Mouse (Mus musculus) embryonic facial prominence, embryonic 11.5 days (tissue): ENCODE data around the gene Naa38. TPM values are rescaled to one million over a fixed set of nuclear protein-coding genes. Genes with fewer than 3 reads are reported as not detected.

ENCODE experiments used
- ATAC-seq: fragments of 200-750 bp; cut with Nextera tagmentation; replicated peaks from 2 replicates; pipeline ENCODE4 v1.8.0; 2017; ENCODE audit warnings: low read depth; ENCODE audit not compliant: insufficient number of reproducible peaks, low FRiP score, low TSS enrichment
- DNase-seq: peaks from one replicate; pipeline ENCODE4 v3.0.0-alpha.2; 2015; ENCODE audit warnings: low spot score
- H3K27ac ChIP-seq: fragments of 300-500 bp; sonication (generic); replicated peaks from 2 replicates; pipeline ENCODE4 v1.5.1; 2014; ENCODE audit warnings: mild to moderate bottlenecking, low read depth, low read length, control low read depth
- H3K27me3 ChIP-seq: fragments of 300-500 bp; sonication (generic); 2 replicates; pipeline ENCODE4 v1.6.1; 2014; ENCODE audit warnings: mild to moderate bottlenecking, low read length, moderate library complexity, mixed read lengths; ENCODE audit not compliant: control insufficient read depth, insufficient read depth
- H3K36me3 ChIP-seq: fragments of 300-500 bp; sonication (generic); replicated peaks from 2 replicates; pipeline ENCODE4 v1.6.1; 2014; ENCODE audit warnings: low read depth, mild to moderate bottlenecking, low read length, moderate library complexity, mixed read lengths; ENCODE audit not compliant: control insufficient read depth, insufficient read depth
- H3K4me1 ChIP-seq: fragments of 300-500 bp; sonication (generic); 2 replicates; pipeline ENCODE4 v1.6.1; 2014; ENCODE audit warnings: low read length, mixed read lengths; ENCODE audit not compliant: control insufficient read depth, insufficient read depth
- H3K4me2 ChIP-seq: fragments of 300-500 bp; sonication (generic); 2 replicates; pipeline ENCODE4 v1.6.1; 2014; ENCODE audit warnings: low read depth, mild to moderate bottlenecking, control low read depth, low read length, moderate library complexity
- H3K4me3 ChIP-seq: fragments of 300-500 bp; sonication (generic); 2 replicates; pipeline ENCODE4 v1.5.1; 2014; ENCODE audit warnings: low read depth, low read length, control low read depth
- H3K9ac ChIP-seq: fragments of 300-500 bp; sonication (generic); replicated peaks from 2 replicates; pipeline ENCODE4 v1.6.1; 2014; ENCODE audit warnings: mild to moderate bottlenecking, control low read depth, low read length
- H3K9me3 ChIP-seq: fragments of 300-500 bp; sonication (generic); replicated peaks from 2 replicates; pipeline ENCODE4 v1.6.1; 2016; ENCODE audit warnings: mild to moderate bottlenecking, low read length, inconsistent platforms, mixed read lengths; ENCODE audit not compliant: control insufficient read depth
- WGBS: fragments of 180-500 bp; shearing (Covaris S2); extraction: QIAGEN DNeasy Blood & Tissue Kit; methylation state at CpG from one replicate; pipeline ENCODE4 v1.1.7; 2014; 5-methylcytosine and 5-hydroxymethylcytosine counted together
- polyA plus RNA-seq: library from polyadenylated mRNA; unstranded; fragments of >200 nt; fragmentation: Nextera tagmentation; extraction: Ambion mirVana; gene quantifications from 2 replicates; pipeline ENCODE4 v1.2.1, GENCODE M21; 2014

Naa38 gene
- polyA plus RNA-seq, 1 experiment from 2014 or later: 123 TPM

- Histone ChIP-seq H3K4me1 (peaks cover 23% of the 10 kb centered on the region), H3K4me3 (peak overlapping the region; percentile 69), H3K9me3 (no peaks in the 10 kb centered on the region), H3K4me2 (peak overlapping the region; percentile 93), H3K27ac (peak overlapping the region; percentile 84), H3K9ac (peak overlapping the region; percentile 81), H3K27me3 (no peaks in the 10 kb centered on the region), H3K36me3 (peaks cover 20% of the 10 kb centered on the region)
- ATAC-seq (no peak), DNase-seq (peak; percentile 47)
- WGBS: under 1% methylated on average over 41 of the region's 41 CpGs
Measured at GRCm38 (mm10) chr11:69410310-69411072, 15.2 kb downstream of the Naa38 start.

- Histone ChIP-seq H3K9ac (peak overlapping the region; percentile 81), H3K27me3 (no peaks in the 10 kb centered on the region), H3K4me1 (peaks cover 23% of the 10 kb centered on the region), H3K4me2 (peak overlapping the region; percentile 93), H3K9me3 (no peaks in the 10 kb centered on the region), H3K36me3 (peaks cover 14% of the 10 kb centered on the region), H3K27ac (peak overlapping the region; percentile 86), H3K4me3 (peak overlapping the region; percentile 69)
- peak; percentile 99 for DNase-seq
- peak; percentile 25 for ATAC-seq
- under 1% methylated on average over 26 of the region's 26 CpGs for WGBS
Measured at GRCm38 (mm10) chr11:69411073-69411535, 15.8 kb downstream of the Naa38 start.

GRCm38 (mm10) chr11:69411538-69412203 lies 16.4 kb downstream of the Naa38 start:
- peaks cover 23% of the 10 kb centered on the region for H3K4me1 ChIP-seq
- H3K36me3 ChIP-seq: peaks cover 9% of the 10 kb centered on the region
- DNase-seq (peak; percentile 64), ATAC-seq (peak; percentile 0; the same call in 1 of the 2 replicates)
- H3K9ac ChIP-seq: peak overlapping the region; percentile 81
- peak overlapping the region; percentile 69 for H3K4me3 ChIP-seq
- under 1% methylated on average over 39 of the region's 39 CpGs for WGBS
- peak overlapping the region; percentile 86 for H3K27ac ChIP-seq
- peak overlapping the region; percentile 93 for H3K4me2 ChIP-seq
- no peaks in the 10 kb centered on the region for H3K9me3 ChIP-seq
- H3K27me3 ChIP-seq: no peaks in the 10 kb centered on the region

- no peaks in the 10 kb centered on the region for H3K9me3 ChIP-seq
- H3K4me3 ChIP-seq: peak overlapping the region; percentile 69
- H3K27ac ChIP-seq: 0 out of 2 replicates have a peak overlapping the region, but pooled peaks have one; percentile 43
- ATAC-seq (no peak), DNase-seq (no peak)
- peaks cover 23% of the 10 kb centered on the region for H3K4me1 ChIP-seq
- 66% methylated on average over 7 of the region's 7 CpGs for WGBS
- H3K27me3 ChIP-seq: no peaks in the 10 kb centered on the region
- H3K9ac ChIP-seq: peak overlapping the region; percentile 35; the same call in 1 of the 2 replicates
- H3K36me3 ChIP-seq: peaks cover under 1% of the 10 kb centered on the region
- H3K4me2 ChIP-seq: peak overlapping the region; percentile 93
Measured at GRCm38 (mm10) chr11:69412548-69412947, 17.3 kb downstream of the Naa38 start.

- H3K27ac ChIP-seq: peak within 1 kb of the TSS; percentile 99; the same call in 1 of the 2 replicates
- DNase-seq (peak; percentile 76), ATAC-seq (no peak)
- H3K4me2 ChIP-seq: peak within 1 kb of the TSS; percentile 93
- peaks cover 20% of the 10 kb centered on the region for H3K4me1 ChIP-seq
- H3K4me3 ChIP-seq: peak within 1 kb of the TSS; percentile 79
- 39% methylated on average over 12 of the region's 12 CpGs for WGBS
- no peaks in the 10 kb centered on the region for H3K27me3 ChIP-seq
- no peaks in the 10 kb centered on the region for H3K9me3 ChIP-seq
- H3K9ac ChIP-seq: peak within 1 kb of the TSS; percentile 98
- no peaks in the 10 kb centered on the region for H3K36me3 ChIP-seq
Measured at GRCm38 (mm10) chr11:69413221-69414181, 18.2 kb downstream of the Naa38 start, which contains the start of gene Kdm6b. Gene Kdm6b, minus strand, starts transcription at chr11:69413675.

- peaks cover 21% of the 10 kb centered on the region for H3K4me1 ChIP-seq
Measured at GRCm38 (mm10) chr11:69414421-69415326, 19.4 kb downstream of the Naa38 start.

GRCm38 (mm10) chr11:69415327-69415667 lies 20.0 kb downstream of the Naa38 start:
- H3K4me1 ChIP-seq: peaks cover 23% of the 10 kb centered on the region
- no peak for ATAC-seq

More at GRCm38 (mm10) chr11:69414421-69415326, 19.4 kb downstream of the Naa38 start:
- WGBS: 9% methylated on average over 4 of the region's 4 CpGs
- H3K27ac ChIP-seq: peak overlapping the region; percentile 99
- no peaks in the 10 kb centered on the region for H3K36me3 ChIP-seq
- DNase-seq (peak; percentile 36), ATAC-seq (no peak)
- H3K4me2 ChIP-seq: peak overlapping the region; percentile 90
- H3K9me3 ChIP-seq: no peaks in the 10 kb centered on the region
- peak overlapping the region; percentile 98 for H3K9ac ChIP-seq
- H3K27me3 ChIP-seq: no peaks in the 10 kb centered on the region
- peak overlapping the region; percentile 79 for H3K4me3 ChIP-seq

More at GRCm38 (mm10) chr11:69415327-69415667, 20.0 kb downstream of the Naa38 start:
- Histone ChIP-seq H3K27ac (peak overlapping the region; percentile 99), H3K9ac (peak overlapping the region; percentile 98), H3K9me3 (no peaks in the 10 kb centered on the region), H3K4me2 (peak overlapping the region; percentile 90), H3K27me3 (no peaks in the 10 kb centered on the region), H3K4me3 (peak overlapping the region; percentile 79), H3K36me3 (no peaks in the 10 kb centered on the region)
- WGBS: 2% methylated on average over 3 of the region's 3 CpGs
- peak; percentile 56 for DNase-seq
